In genomic region chr10:37617708-37618300, GRCm38 (mm10) we compare ENCODE assay signal across 11 mouse cellular contexts.
DNase-seq lines count a peak whose midpoint lies in the region; ATAC-seq and TF ChIP-seq lines count a peak whose summit lies in the region.
"Had no signal": no experiment of that assay in that cellular context is flagged by ENCODE, and none has a peak within 500 bp of the region (broad histone marks: within the 10 kb centered on the region; RNA-seq: fewer than 3 reads in every experiment).

No protein-coding gene starts in this region.

- no peak overlapping the region for H3K27ac ChIP-seq in embryonic facial prominence, embryonic 11.5 days (replicated peaks; ENCODE audit: low read depth, low read length)
- no peak overlapping the region for H3K27ac ChIP-seq in heart, embryonic 11.5 days (ENCODE audit: low read depth, low read length)
- no peak overlapping the region for H3K27ac ChIP-seq in layer of hippocampus, adult 2 months
- H3K27ac ChIP-seq in intestine, embryonic 16.5 days (ENCODE audit: low read length) = no peak overlapping the region
- H3K27ac ChIP-seq: hindbrain, postnatal 0 days had no signal

- no peaks in the 10 kb centered on the region for H3K4me1 ChIP-seq in embryonic facial prominence, embryonic 11.5 days (ENCODE audit: control insufficient read depth, insufficient read depth, low read length)
- peaks cover 13% of the 10 kb centered on the region for H3K4me1 ChIP-seq in heart, embryonic 11.5 days (ENCODE audit: control insufficient read depth, insufficient read depth, low read length)
- H3K4me1 ChIP-seq in intestine, embryonic 16.5 days (ENCODE audit: control insufficient read depth, insufficient read depth, low read length) = peaks cover 2% of the 10 kb centered on the region; the same call in 1 of the 2 replicates

- no peak for TF ChIP-seq CTCF in layer of hippocampus, adult 2 months (conservative IDR thresholded peaks at IDR 0.05)

- H3K9ac ChIP-seq in embryonic facial prominence, embryonic 11.5 days (replicated peaks; ENCODE audit: low read length) = no peak overlapping the region
- no peak overlapping the region for H3K9ac ChIP-seq in heart, embryonic 11.5 days (ENCODE audit: low read depth, low read length)
- no peak overlapping the region for H3K9ac ChIP-seq in intestine, embryonic 16.5 days (ENCODE audit: low read depth, low read length)
- H3K9ac ChIP-seq: liver, postnatal 0 days had no signal

- 0 out of 2 replicates have a peak, but pooled peaks have one; percentile 29 for ATAC-seq in embryonic facial prominence, embryonic 11.5 days (replicated peaks; ENCODE audit: insufficient number of reproducible peaks, low FRiP score, low TSS enrichment, low read depth)
- peak; percentile 63; the same call in 1 of the 2 replicates for ATAC-seq in heart, embryonic 11.5 days (replicated peaks; ENCODE audit: insufficient number of reproducible peaks, low FRiP score, low TSS enrichment)
- no peak for ATAC-seq in intestine, embryonic 16.5 days
- ATAC-seq: hindbrain, postnatal 0 days; liver, postnatal 0 days had no signal

- H3K9me3 ChIP-seq in embryonic facial prominence, embryonic 11.5 days (replicated peaks; ENCODE audit: control insufficient read depth, low read length) = no peaks in the 10 kb centered on the region
- no peaks in the 10 kb centered on the region for H3K9me3 ChIP-seq in heart, embryonic 11.5 days (replicated peaks; ENCODE audit: control insufficient read depth, low read length)
- no peaks in the 10 kb centered on the region for H3K9me3 ChIP-seq in intestine, embryonic 16.5 days (ENCODE audit: control insufficient read depth, low read length)

- no peak overlapping the region for H3K4me3 ChIP-seq in embryonic facial prominence, embryonic 11.5 days (ENCODE audit: low read depth, low read length)
- no peak overlapping the region for H3K4me3 ChIP-seq in heart, embryonic 11.5 days (ENCODE audit: low read depth, low read length)
- no peak overlapping the region for H3K4me3 ChIP-seq in layer of hippocampus, adult 2 months
- H3K4me3 ChIP-seq in intestine, embryonic 16.5 days (ENCODE audit: low read length) = no peak overlapping the region

- no peaks in the 10 kb centered on the region for H3K36me3 ChIP-seq in embryonic facial prominence, embryonic 11.5 days (replicated peaks; ENCODE audit: control insufficient read depth, insufficient read depth, low read depth, low read length)
- no peaks in the 10 kb centered on the region for H3K36me3 ChIP-seq in heart, embryonic 11.5 days (ENCODE audit: control insufficient read depth, insufficient read depth, low read length)
- no peaks in the 10 kb centered on the region for H3K36me3 ChIP-seq in intestine, embryonic 16.5 days (ENCODE audit: control insufficient read depth, insufficient read depth, low read length)

- 60% methylated on average over 7 of the region's 7 CpGs for WGBS in embryonic facial prominence, embryonic 11.5 days
- WGBS in heart, embryonic 11.5 days (ENCODE audit: insufficient replicate concordance) = 43% methylated on average over 7 of the region's 7 CpGs
- WGBS in intestine, embryonic 16.5 days = 82% methylated on average over 7 of the region's 7 CpGs

- H3K4me2 ChIP-seq in embryonic facial prominence, embryonic 11.5 days (ENCODE audit: low read depth, low read length) = no peak overlapping the region
- peak overlapping the region; percentile 11; the same call in 1 of the 2 replicates for H3K4me2 ChIP-seq in heart, embryonic 11.5 days
- no peak overlapping the region for H3K4me2 ChIP-seq in intestine, embryonic 16.5 days (ENCODE audit: low read depth, low read length)

- no peaks in the 10 kb centered on the region for H3K27me3 ChIP-seq in embryonic facial prominence, embryonic 11.5 days (ENCODE audit: control insufficient read depth, insufficient read depth, low read length)
- H3K27me3 ChIP-seq in heart, embryonic 11.5 days (ENCODE audit: control insufficient read depth, insufficient read depth, low read length) = peaks cover 7% of the 10 kb centered on the region; the same call in 1 of the 2 replicates
- H3K27me3 ChIP-seq in intestine, embryonic 16.5 days (replicated peaks; ENCODE audit: control insufficient read depth, insufficient read depth, low read length) = no peaks in the 10 kb centered on the region
- H3K27me3 ChIP-seq: CH12.LX had no signal

- intact Hi-C loops in left cerebral cortex, postnatal 25 days (cut with DNase I) = no loop called here

- DNase-seq in 3T3-L1 (ENCODE audit: low read depth, low spot score) = peak; percentile 33
- no peak for DNase-seq in embryonic facial prominence, embryonic 11.5 days (ENCODE audit: low spot score)
- DNase-seq in lung, adult 18-20 months = peak; percentile 63 to 69
- DNase-seq in layer of hippocampus, adult 2 months (ENCODE audit: low spot score in 2 of 2) = no peak
- DNase-seq in left cerebral cortex, postnatal 25 days (ENCODE audit: low spot score in 2 of 2) = no peak
- DNase-seq: cerebellum, adult 2 months; liver, postnatal 0 days had no signal

Comparison
In these comparisons a context has a peak if more than half of its experiments do, and no peak if none do; other contexts are left out.
1. DNase-seq: peak in 3T3-L1 (single experiment) and lung, adult 18-20 months (2 of 2); none in embryonic facial prominence, embryonic 11.5 days (single experiment), layer of hippocampus, adult 2 months (0 of 2) and left cerebral cortex, postnatal 25 days (0 of 2).